Mouse (Mus musculus) hindlimb bud, embryonic 11.5 days (tissue): ENCODE measurements around the gene Mob3a.
"Not testable (repeated sequence)": the region's sequence is repeated elsewhere in the genome, so short reads cannot be mapped to it uniquely, and the experiment has no call there.

ENCODE experiments used
- DNase-seq: peaks from one replicate; pipeline ENCODE4 v3.0.0-alpha.2; 2012; ENCODE audit warnings: low read depth, low spot score; ENCODE audit errors: extremely low spot score

Mob3a gene

GRCm38 (mm10) chr10:80664197-80665015, 37.4 kb downstream of the Mob3a start:
- no peak for DNase-seq

GRCm38 (mm10) chr10:80663485-80664196, 38.1 kb downstream of the Mob3a start:
- no peak for DNase-seq

DNA sequence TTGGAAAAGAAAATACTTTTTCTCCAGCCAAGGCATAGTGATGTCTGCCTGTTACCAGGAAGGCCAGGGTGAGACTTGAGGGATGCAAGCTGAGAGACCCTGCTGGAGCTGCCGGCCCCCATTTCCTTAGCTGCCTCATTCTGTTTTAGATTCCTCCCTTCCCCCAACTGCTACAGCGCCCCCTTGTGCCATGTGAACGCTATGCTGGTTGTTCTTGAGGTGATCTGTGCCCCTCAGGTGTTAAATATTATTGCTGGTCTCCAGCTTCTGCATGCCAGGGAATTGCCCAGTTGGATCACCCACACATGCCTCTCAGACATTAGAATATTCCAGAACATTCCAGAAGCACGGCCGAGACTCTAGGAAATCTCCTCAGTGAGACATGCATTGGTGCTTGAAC, 40.6 kb downstream of the Mob3a start:
- DNase-seq: no peak

GRCm38 (mm10) chr10:80659213-80659612, 42.6 kb downstream of the Mob3a start:
- DNase-seq: no peak

DNA sequence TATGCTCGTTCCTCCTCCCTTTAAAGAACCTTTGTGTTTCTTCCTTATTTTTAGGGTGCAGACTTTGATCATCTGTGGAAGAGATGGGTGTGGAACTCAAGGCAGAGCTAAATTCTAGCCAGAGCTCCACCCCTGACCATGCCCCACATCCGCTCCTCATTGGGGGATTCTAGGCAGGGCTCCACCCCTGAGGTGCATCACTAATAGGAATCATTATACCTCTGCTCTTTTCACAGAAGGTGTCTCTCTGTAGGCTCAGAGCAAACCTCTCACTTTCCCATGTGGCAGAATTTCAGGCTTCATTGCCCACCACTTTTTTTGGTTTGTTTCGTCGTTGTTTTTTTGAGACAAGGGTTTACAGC, 43.0 kb downstream of the Mob3a start:
- DNase-seq: no peak

GRCm38 (mm10) chr10:80658194-80658840, 43.5 kb downstream of the Mob3a start:
- DNase-seq: no peak

- no peak for DNase-seq
Measured at GRCm38 (mm10) chr10:80656863-80657623, 44.7 kb downstream of the Mob3a start, which contains the start of gene Btbd2. Gene Btbd2 (minus strand): TSS chr10:80657071.

- DNase-seq: peak; percentile 98
Measured at GRCm38 (mm10) chr10:80656130-80656862, 45.5 kb downstream of the Mob3a start.

GRCm38 (mm10) chr10:80655406-80656129, 46.2 kb downstream of the Mob3a start:
- no peak for DNase-seq

DNA sequence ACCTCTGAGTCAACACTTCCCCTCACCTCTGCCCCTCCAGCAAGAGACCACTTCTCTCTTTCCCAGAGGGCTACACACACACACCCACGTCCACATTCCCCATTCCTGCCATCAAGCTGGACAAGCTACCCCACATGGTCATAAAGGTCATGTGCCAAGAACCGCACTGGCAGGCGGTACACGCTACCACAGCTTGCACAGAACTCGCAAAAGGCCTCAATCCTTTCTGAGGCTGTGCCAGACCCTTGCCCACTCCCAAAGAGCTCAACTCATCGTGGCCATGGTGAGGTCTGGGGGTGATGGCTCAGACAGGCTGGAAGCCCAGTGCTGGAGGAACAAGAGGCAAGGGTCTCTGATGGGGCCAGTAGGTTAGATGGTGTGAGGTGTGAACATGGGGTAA, 46.9 kb downstream of the Mob3a start:
- DNase-seq: no peak

- no peak for DNase-seq
Measured at GRCm38 (mm10) chr10:80653156-80653720, 48.5 kb downstream of the Mob3a start.

DNA sequence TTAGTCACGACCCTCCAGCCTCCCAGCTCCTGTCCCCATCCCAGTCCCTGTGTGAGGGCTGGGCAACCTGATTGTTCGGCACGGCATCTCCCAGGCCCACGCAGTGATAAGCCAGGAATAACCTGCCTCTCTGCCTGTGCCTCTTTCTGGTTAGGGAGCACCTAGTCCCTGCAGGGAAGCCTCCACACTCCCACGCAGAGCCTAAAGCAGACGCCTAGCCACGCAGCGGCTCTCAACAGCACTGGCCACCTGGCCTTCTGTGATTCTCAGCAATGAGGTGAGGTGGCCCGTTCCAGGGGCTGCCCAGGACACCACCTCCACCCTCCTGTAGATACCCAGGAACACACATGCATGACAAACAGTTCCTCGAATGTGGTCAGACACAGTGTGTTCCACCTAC, 51.4 kb downstream of the Mob3a start:
- DNase-seq: no peak

- not testable (repeated sequence) for DNase-seq
Measured at GRCm38 (mm10) chr10:80649910-80650309, 51.9 kb downstream of the Mob3a start.

GRCm38 (mm10) chr10:80646936-80647335, 54.8 kb downstream of the Mob3a start:
- DNase-seq: no peak

- no peak for DNase-seq
Measured at GRCm38 (mm10) chr10:80635345-80635744, 66.4 kb downstream of the Mob3a start.
